Mouse (Mus musculus): ENCODE data around the gene Prokr2. TPM values are rescaled to one million over a fixed set of nuclear protein-coding genes. Genes with fewer than 3 reads are reported as not detected.
A peak's percentile ranks its signal among the peaks of the same experiment; 100 is the strongest.

Prokr2 gene
- polyA plus RNA-seq, 1 experiment: not detected

DNA sequence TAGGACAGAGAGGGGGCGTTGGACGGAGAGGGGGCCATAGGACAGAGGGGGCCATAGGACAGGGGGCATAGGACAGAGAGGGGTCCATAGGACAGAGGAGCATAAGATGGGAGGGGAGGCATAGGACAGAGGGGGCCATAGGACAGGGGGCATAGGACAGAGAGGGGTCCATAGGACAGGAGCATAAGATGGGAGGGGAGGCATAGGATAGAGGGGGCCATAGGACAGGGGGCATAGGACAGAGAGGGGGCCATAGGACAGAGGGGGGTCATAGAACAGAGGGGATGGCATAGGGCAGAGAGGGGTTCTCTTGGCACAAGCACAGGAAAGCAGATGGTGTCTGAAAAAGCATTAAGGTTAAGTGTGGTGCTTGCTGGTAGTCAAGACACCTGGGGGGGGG is 71.7 kb downstream of the Prokr2 start:
- Histone ChIP-seq H3K4me1 (ENCODE audit: control insufficient read depth, insufficient read depth, low read length) (no peaks in the 10 kb centered on the region), H3K4me3 (replicated peaks; ENCODE audit: extremely low read depth, low read depth, low read length) (no peak overlapping the region)
- TF ChIP-seq CTCF (IDR thresholded peaks at IDR 0.05; ENCODE audit: insufficient read depth, low read length) (no peak), POLR2A (IDR thresholded peaks at IDR 0.05; ENCODE audit: borderline replicate concordance, extremely low read depth, low read depth, low read length) (no peak)
- no peak for DNase-seq
- WGBS: 100% methylated on average over 2 of the region's 2 CpGs

GRCm38 (mm10) chr2:132312616-132313015 is 72.6 kb downstream of the Prokr2 start:
- no peak for DNase-seq
- WGBS: 82% methylated on average over 5 of the region's 5 CpGs
- no peak for TF ChIP-seq CTCF (IDR thresholded peaks at IDR 0.05; ENCODE audit: insufficient read depth, low read length)
- TF ChIP-seq POLR2A (IDR thresholded peaks at IDR 0.05; ENCODE audit: borderline replicate concordance, extremely low read depth, low read depth, low read length): no peak
- Histone ChIP-seq H3K4me3 (replicated peaks; ENCODE audit: extremely low read depth, low read depth, low read length) (no peak overlapping the region), H3K4me1 (ENCODE audit: control insufficient read depth, insufficient read depth, low read length) (no peaks in the 10 kb centered on the region)

DNA sequence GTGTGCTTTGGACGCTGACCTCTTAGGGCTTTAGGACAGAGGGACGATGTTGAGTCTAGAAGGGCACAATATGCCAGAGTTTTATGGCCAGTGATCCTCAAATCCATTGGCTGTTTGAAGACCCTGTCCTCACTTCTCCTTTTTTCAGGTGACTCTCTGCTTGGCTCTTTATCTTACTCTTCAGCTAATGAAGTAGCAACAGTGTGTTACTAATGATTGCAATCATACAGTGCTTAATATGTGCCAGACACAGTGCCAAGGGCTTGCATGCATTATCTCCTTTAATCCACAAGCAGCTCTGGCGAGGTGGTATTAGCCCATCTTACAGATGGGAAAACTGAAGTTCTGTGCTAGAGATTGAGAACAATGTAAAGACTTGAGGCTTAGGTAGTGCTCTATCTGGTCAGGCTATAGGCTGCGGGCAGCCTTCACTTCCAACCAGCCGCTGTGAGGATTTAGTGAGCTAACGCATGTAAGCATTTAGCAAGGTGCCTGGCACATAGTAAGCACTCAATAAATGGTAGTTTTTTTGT is 75.8 kb downstream of the Prokr2 start:
- 94% methylated on average over 6 of the region's 6 CpGs for WGBS
- Histone ChIP-seq H3K4me1 (ENCODE audit: control insufficient read depth, insufficient read depth, low read length) (no peaks in the 10 kb centered on the region), H3K4me3 (replicated peaks; ENCODE audit: extremely low read depth, low read depth, low read length) (no peak overlapping the region)
- DNase-seq: no peak
- TF ChIP-seq POLR2A (IDR thresholded peaks at IDR 0.05; ENCODE audit: borderline replicate concordance, extremely low read depth, low read depth, low read length) (no peak), CTCF (IDR thresholded peaks at IDR 0.05; ENCODE audit: insufficient read depth, low read length) (no peak)

- TF ChIP-seq POLR2A (IDR thresholded peaks at IDR 0.05; ENCODE audit: borderline replicate concordance, extremely low read depth, low read depth, low read length): no peak
- no peak for TF ChIP-seq CTCF (IDR thresholded peaks at IDR 0.05; ENCODE audit: insufficient read depth, low read length)
- no peak overlapping the region for H3K4me3 ChIP-seq (replicated peaks; ENCODE audit: extremely low read depth, low read depth, low read length)
- WGBS: 87% methylated on average over 6 of the region's 6 CpGs
- no peaks in the 10 kb centered on the region for H3K4me1 ChIP-seq (ENCODE audit: control insufficient read depth, insufficient read depth, low read length)
- DNase-seq: no peak
Observed at GRCm38 (mm10) chr2:132308829-132309228, 76.4 kb downstream of the Prokr2 start.

DNA sequence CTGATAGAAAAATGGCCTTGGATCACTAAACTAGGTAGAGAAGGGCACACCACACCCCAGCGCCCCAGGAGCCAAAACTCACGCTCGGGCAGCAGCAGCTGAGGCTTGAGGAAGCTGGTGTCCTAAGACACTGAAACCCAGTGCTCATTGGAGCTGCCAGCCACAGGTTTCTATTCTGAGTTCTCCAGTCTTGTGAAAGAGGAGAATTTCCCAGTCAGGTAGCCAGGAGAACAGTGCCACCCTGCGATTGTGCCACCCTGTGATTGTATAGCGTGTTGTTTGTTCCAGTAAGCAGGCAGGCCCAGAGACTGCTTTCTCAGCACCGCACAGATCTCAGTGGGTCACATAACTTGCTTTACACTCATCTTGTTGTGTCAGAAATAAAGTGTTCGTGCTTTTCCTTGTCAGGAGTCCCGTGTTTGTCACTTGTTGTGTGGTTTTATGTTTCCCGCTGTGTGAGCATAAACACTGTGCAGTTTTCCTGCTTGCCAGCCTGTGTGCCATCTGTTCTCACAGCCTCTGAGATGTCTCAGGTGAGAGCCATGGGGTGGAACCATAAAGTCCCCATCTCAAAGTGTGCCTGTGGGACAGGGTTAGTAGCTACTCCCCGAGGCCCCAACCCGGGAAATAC is 77.9 kb downstream of the Prokr2 start:
- no peak for DNase-seq
- no peak overlapping the region for H3K4me3 ChIP-seq (replicated peaks; ENCODE audit: extremely low read depth, low read depth, low read length)
- WGBS: 91% methylated on average over 11 of the region's 11 CpGs
- TF ChIP-seq POLR2A (IDR thresholded peaks at IDR 0.05; ENCODE audit: borderline replicate concordance, extremely low read depth, low read depth, low read length) (no peak), CTCF (IDR thresholded peaks at IDR 0.05; ENCODE audit: insufficient read depth, low read length) (no peak)
- no peaks in the 10 kb centered on the region for H3K4me1 ChIP-seq (ENCODE audit: control insufficient read depth, insufficient read depth, low read length)

DNA sequence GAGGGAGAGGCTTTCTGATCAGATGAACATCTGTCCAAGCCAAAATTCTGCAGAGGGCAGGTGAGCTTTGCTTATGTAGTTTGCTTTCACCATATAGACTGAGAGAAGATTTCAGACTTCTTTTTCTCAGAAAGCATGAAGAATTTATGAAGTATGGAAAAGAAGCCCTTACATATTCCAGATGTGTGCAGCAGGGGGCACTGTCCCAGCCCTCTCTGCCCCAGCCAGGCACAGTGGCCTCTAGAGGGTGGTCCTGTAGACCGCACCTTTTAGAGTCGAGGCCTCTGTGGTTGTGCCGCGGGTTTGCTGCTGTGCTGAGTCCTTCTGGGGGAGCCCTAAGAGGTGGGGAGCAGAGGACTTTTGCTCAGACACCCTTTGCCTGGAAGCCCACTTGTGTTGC is 79.3 kb downstream of the Prokr2 start:
- no peak for DNase-seq
- H3K4me3 ChIP-seq (replicated peaks; ENCODE audit: extremely low read depth, low read depth, low read length): no peak overlapping the region
- H3K4me1 ChIP-seq (ENCODE audit: control insufficient read depth, insufficient read depth, low read length): no peaks in the 10 kb centered on the region
- TF ChIP-seq POLR2A (IDR thresholded peaks at IDR 0.05; ENCODE audit: borderline replicate concordance, extremely low read depth, low read depth, low read length) (no peak), CTCF (IDR thresholded peaks at IDR 0.05; ENCODE audit: insufficient read depth, low read length) (peak; percentile 64)
- 48% methylated on average over 4 of the region's 4 CpGs for WGBS

GRCm38 (mm10) chr2:132305165-132305564 is 80.1 kb downstream of the Prokr2 start:
- WGBS: 74% methylated on average over 7 of the region's 7 CpGs
- no peak overlapping the region for H3K4me3 ChIP-seq (replicated peaks; ENCODE audit: extremely low read depth, low read depth, low read length)
- DNase-seq: no peak
- no peaks in the 10 kb centered on the region for H3K4me1 ChIP-seq (ENCODE audit: control insufficient read depth, insufficient read depth, low read length)
- no peak for TF ChIP-seq POLR2A (IDR thresholded peaks at IDR 0.05; ENCODE audit: borderline replicate concordance, extremely low read depth, low read depth, low read length)
- no peak for TF ChIP-seq CTCF (IDR thresholded peaks at IDR 0.05; ENCODE audit: insufficient read depth, low read length)

DNA sequence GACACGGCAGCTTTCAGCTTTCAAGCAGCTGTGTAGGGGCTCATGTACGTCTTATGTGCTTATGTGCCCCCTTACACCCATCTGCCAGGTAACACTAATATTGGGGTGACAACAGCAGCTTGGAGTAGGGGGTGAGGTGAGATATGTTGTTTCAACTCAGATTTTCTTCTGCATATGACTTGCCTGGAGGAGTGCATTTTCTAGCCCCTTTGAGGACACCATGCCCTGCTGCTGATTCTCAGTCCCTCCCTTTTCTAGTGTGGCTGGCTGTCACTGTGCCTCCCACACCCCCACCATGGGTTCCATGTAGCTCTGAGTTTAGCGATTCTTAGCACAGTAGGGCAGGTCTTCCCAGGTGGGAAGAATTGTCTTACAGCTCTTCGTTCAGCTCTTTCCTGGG is 83.8 kb downstream of the Prokr2 start:
- H3K4me1 ChIP-seq (ENCODE audit: control insufficient read depth, insufficient read depth, low read length): peaks cover 2% of the 10 kb centered on the region; the same call in 1 of the 2 replicates
- no peak for DNase-seq
- no peak overlapping the region for H3K4me3 ChIP-seq (replicated peaks; ENCODE audit: extremely low read depth, low read depth, low read length)
- TF ChIP-seq CTCF (IDR thresholded peaks at IDR 0.05; ENCODE audit: insufficient read depth, low read length) (no peak), POLR2A (IDR thresholded peaks at IDR 0.05; ENCODE audit: borderline replicate concordance, extremely low read depth, low read depth, low read length) (no peak)
- 94% methylated on average over 4 of the region's 4 CpGs for WGBS

DNA sequence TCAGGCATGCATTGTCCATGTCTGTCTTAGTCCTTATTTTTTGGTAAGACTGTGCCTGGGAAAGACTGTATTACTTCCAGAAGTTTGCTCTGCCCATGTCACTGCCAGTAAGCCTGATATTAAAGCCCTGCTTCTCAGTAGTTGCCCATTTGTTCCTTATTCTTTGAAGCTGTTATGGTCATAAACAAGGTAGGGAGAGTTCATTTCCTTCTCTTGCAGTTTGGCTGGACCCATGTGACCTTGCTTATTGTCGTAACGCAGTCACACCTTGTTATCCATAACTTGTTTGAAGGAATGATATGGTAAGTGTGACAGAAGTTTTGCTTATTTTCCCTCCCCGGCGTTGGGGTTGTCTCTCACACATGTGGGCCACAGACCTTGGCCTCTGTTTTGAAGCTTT is 87.0 kb downstream of the Prokr2 start:
- no peak for DNase-seq
- 88% methylated on average over 4 of the region's 4 CpGs for WGBS
- TF ChIP-seq POLR2A (IDR thresholded peaks at IDR 0.05; ENCODE audit: borderline replicate concordance, extremely low read depth, low read depth, low read length) (no peak), CTCF (IDR thresholded peaks at IDR 0.05; ENCODE audit: insufficient read depth, low read length) (no peak)
- Histone ChIP-seq H3K4me1 (ENCODE audit: control insufficient read depth, insufficient read depth, low read length) (peaks cover 2% of the 10 kb centered on the region; the same call in 1 of the 2 replicates), H3K4me3 (replicated peaks; ENCODE audit: extremely low read depth, low read depth, low read length) (no peak overlapping the region)

All from lung, adult 2 months (tissue).